Mouse (Mus musculus) CH12.LX (cell line): ENCODE measurements around the gene Dkkl1.

Source experiments
- CHD2 ChIP-seq: IDR thresholded peaks from 2 replicates; pipeline ENCODE4 v1.6.1; 2011; ENCODE audit warnings: low read length, improper control_type of control experiment
- CTCF ChIP-seq, 2 experiments: IDR thresholded peaks in 1 of 2; conservative IDR thresholded peaks in 1 of 2; 2 replicates each; pipeline ENCODE4 v1.5.1; 2011 to 2012; ENCODE audit warnings: low read depth in 2 of 2, low read length in 2 of 2, improper control_type of control experiment in 1 of 2, inconsistent platforms in 1 of 2, mild to moderate bottlenecking in 1 of 2, moderate library complexity in 1 of 2
- EP300 ChIP-seq: IDR thresholded peaks from 2 replicates; pipeline ENCODE4 v1.6.1; 2011; ENCODE audit warnings: low read length, improper control_type of control experiment
- HCFC1 ChIP-seq: IDR thresholded peaks from 2 replicates; pipeline ENCODE4 v1.6.1; 2012; ENCODE audit warnings: low read depth, mild to moderate bottlenecking, inconsistent platforms, low read length, improper control_type of control experiment
- MEF2A ChIP-seq: IDR thresholded peaks from 2 replicates; pipeline ENCODE4 v1.6.1; 2014; ENCODE audit warnings: low read depth, mild to moderate bottlenecking, inconsistent platforms, low read length, improper control_type of control experiment, borderline replicate concordance
- TCF12 ChIP-seq: IDR thresholded peaks from 2 replicates; pipeline ENCODE4 v1.6.1; 2014; ENCODE audit warnings: low read depth, mild to moderate bottlenecking, inconsistent platforms, low read length, improper control_type of control experiment
- ZC3H11A ChIP-seq: IDR thresholded peaks from 2 replicates; pipeline ENCODE4 v1.6.1; 2012; ENCODE audit warnings: low read depth, mild to moderate bottlenecking, inconsistent platforms, low read length, improper control_type of control experiment

GRCm38 (mm10) chr7:45160316-45160800 lies 51.6 kb downstream of the Dkkl1 start:
- no peak for TF ChIP-seq ZC3H11A
- no peak for TF ChIP-seq CHD2
- no peak for TF ChIP-seq EP300
- no peak for TF ChIP-seq MEF2A
- no peak for TF ChIP-seq CTCF (conservative IDR thresholded peaks at IDR 0.05 in 1 of 2, IDR thresholded peaks at IDR 0.05 in 1 of 2; ENCODE audit: low read depth in 2 of 2, low read length in 2 of 2)
- TF ChIP-seq TCF12, result no peak
- no peak for TF ChIP-seq HCFC1
